Mouse (Mus musculus) CD4-positive helper T cell, adult 2 months (primary cell): ENCODE results near the gene Ap1ar.

ENCODE experiments used
- DNase-seq: peaks from one replicate; pipeline ENCODE4 v3.0.0-alpha.2; 2012; ENCODE audit warnings: low read depth, missing footprints, low spot score

Ap1ar gene

GRCm38 (mm10) chr3:127841926-127842325 is 4.6 kb upstream of the Ap1ar start:
- DNase-seq, result no peak

GRCm38 (mm10) chr3:127837972-127838644 is 785 bp upstream of the Ap1ar start:
- DNase-seq, result no peak

DNA sequence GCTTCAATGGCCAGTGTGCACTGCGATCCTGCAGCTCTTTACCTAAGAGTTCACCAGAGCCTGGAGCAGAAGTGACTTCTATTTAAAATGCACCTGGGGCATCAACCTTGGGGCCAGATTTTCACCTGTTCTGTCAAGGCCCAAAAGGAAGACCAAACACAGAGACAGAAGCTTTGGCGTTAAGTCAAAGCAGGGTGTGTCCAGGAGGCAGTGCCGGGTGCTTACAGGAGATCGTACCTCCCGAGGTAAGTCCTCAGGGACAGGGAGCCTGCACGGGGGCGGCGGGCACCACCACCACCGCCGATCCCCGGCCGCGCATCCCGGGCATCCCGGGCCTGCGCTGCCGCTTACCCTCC is 547 bp downstream of the Ap1ar start:
- DNase-seq, result no peak

- no peak for DNase-seq
These were observed 1.7 kb downstream of the Ap1ar start for GRCm38 (mm10) chr3:127835594-127835993.

DNA sequence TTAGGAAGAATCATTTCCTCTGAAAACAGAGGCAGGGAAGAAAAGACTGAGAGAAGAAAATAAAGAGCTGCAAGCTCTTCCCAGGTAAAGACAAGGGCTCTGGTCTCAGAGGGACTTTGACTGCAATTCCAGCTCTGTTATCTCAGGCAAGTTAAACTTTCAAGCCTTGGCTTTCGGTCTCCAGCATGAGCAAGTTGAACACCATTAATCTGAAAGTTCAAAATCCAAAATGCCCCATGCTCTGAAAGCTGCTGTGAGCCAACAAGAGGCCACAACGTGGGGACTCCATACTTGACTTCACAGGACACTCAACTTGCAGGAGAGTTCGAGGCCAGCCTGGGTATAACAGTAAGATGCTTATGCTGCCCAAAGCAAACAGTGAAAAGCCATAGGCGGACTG is 3.3 kb downstream of the Ap1ar start:
- DNase-seq, result no peak

DNA sequence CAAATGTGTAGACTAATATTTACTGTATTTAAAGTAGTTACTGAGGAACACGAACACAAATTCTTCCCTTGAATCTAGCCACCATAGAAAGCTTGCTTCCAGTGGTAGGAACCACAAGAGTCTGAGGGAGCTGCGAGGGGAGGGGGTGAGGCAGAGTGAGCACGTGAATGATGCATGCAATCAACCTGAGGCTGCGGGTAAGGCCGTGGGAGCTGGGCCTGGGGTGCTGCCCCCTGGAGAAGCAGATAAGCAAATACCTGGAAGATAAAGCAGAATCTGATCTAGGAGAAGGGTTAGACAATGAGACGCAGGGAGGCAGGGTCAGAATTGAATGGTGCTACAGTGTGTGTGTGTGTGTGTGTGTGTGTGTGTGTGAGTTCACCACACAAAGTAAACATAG is 6.2 kb downstream of the Ap1ar start:
- DNase-seq, result peak; percentile 25

DNA sequence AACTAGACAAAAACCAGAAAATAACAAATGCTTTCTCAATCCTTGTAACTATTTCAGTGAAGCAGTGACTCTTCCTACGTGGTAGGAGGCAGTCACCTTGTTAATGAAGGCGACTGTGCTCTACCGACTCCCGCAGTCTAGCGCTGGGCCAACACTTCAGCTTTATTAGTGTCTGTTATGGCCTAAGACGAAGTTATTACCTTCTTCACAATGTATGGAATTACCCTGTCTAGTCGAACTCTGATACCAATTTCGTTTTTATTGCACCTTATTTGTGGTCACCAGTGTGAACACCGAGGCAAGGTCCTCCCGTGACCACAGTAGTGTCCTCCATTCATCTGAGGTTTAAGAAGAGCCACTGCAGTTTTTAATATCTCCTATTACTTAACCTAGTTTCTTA is 7.1 kb downstream of the Ap1ar start:
- no peak for DNase-seq

DNA sequence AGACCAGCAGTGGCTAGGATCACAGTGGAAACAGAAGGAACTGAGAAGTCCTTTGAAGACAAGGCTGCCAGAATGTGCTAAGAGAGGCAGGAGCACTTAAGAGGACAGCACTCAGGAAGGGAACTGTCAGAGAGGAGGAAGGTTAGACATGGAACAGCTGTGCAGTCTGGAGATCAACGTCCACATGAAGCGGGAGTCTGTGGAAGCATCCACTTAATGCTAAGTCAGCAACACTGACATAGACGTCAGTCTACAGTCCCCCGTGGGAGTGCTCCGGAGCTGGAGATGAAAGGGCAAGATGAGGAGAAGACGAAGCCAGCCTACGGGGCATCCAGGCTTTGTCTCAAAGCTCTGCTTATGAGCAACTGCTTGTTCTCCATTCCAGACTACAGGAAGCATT is 10.2 kb downstream of the Ap1ar start:
- no peak for DNase-seq

GRCm38 (mm10) chr3:127826503-127826902 is 10.8 kb downstream of the Ap1ar start:
- no peak for DNase-seq

DNA sequence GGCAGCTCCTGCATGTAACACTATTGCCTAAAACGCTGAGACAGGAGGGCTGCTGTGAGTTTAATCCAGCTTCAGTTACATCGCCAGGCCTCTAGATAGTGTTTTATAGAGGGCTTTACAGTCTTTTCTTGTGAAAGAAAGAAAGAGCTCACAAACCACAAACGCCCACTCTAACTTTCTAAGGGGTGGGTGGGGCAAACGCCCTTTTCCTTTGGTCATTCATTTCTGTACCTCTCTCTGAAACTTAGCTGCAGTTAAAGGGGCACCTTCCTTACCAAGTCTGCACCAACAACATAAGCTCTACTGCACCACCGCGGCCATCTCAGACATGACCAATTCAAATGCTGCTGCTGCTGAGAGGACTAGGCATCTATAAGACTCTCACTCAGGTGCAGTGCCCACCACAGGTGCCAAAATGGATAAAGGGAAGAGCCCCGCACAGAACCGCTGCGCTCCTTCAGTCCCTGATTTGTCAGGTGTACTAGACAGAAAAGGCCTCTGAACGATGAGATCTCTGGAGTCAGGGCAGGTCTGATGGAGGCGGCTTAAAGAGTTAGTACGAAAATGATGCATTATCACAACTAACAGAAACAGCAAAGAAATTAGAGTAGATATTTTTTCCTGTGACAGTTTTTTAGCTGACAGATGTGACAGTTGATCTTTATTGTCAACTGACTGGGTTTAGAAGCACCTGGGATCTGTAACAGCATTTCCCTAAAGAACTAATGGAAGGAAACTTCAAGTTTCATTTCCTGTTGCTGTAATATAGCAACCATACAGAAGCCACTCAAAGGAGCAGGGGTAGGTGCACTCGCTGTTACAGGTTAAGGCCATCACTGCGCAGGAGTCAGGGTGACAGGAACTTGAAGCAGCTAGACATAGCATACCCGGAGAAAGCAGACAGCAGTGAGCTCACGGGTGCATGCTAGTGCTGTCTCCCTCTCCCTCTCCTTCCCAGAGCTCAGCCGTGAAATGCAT is 13.1 kb downstream of the Ap1ar start:
- DNase-seq, result peak; percentile 69

GRCm38 (mm10) chr3:127821209-127821608 is 16.1 kb downstream of the Ap1ar start:
- DNase-seq, result no peak

- no peak for DNase-seq
These were observed 16.9 kb downstream of the Ap1ar start for GRCm38 (mm10) chr3:127820400-127820799.

DNA sequence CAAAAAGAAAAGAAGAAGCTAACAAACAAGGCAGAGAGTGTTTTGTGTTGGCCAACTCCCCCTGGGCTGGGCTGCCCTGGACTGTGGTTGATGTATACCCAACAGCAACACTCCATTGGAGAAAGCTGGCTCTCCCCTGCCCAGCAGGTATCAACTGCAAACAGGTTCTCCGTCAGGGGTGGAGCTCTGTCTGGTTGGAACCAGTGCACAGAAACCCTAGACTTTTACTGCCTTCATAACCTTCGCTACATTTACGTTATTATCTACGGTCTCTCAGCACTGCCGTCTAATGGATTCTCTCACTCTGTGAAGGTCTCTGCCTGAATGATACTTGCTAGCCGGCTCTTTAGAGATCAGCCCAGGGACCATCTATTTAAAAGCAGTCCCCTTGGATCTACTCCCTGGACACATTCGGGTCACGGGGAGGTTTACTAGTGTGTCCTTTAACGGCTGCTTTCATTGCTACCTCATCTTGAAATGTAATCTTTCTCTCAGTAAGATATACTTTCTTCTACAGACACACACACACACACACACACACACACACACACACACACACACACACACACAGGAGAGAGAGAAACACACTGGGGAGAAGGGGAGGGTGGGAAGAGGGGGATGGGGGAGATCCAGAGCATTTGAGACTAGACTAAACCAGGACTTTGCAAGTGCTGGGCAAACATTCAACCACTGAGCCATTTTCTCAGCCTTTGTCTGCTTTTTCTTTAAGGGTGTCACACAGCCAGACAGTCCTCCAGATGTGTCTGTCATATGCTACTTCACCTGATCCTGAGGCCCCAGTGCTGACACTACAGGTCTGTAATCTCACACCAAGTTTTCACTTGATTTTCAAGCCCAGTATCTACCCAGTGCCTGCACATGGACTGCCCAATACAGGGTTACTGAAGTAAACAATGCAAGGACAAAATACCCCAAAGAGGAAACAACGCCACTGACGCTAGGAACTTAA is 18.3 kb downstream of the Ap1ar start:
- no peak for DNase-seq

GRCm38 (mm10) chr3:127817120-127817683 is 20.1 kb downstream of the Ap1ar start:
- DNase-seq, result no peak

GRCm38 (mm10) chr3:127809103-127809502 is 28.2 kb downstream of the Ap1ar start:
- no peak for DNase-seq

DNA sequence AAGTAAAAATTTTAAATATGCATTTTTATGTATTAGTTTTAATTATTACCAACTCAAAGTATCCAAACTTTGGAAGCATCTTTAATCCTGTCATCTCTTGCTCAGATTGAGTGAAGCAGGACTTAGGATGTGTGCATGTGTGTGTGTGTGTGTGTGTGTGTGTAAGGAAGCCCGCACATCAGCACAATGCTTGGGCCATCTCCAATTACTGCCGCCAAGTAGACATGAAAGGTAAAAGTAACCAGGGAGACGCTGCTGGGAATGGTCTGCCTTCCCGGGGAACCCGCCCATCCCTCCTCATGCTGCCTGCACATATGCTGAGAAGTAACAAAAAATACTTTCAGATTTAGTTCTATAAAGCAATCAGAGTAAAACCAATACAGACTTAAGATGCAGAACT is 29.5 kb downstream of the Ap1ar start:
- no peak for DNase-seq

DNA sequence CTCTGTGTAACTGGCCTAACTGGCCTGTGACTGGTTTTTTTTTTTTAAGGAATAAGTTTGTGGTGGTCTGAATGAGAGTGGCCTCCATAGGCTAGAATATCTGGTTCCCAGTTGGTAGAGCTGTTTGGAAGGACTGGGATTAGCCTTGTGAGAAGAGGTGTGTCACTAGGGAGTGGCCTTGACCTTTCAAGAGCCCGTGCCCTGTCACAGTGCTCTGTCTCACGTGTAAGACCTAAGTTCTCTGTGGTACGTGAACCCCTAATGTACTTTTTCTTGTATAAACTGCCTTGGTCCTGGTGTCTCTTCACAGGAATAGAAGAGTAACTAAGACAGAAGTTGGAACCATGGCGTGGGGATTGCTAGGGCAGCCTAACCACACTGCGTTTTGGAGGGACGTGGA is 31.3 kb downstream of the Ap1ar start:
- no peak for DNase-seq

- DNase-seq, result no peak
These were observed 32.3 kb downstream of the Ap1ar start for GRCm38 (mm10) chr3:127805071-127805470.

- DNase-seq, result no peak
These were observed 32.9 kb downstream of the Ap1ar start for GRCm38 (mm10) chr3:127804439-127804838.

GRCm38 (mm10) chr3:127802814-127803213 is 34.5 kb downstream of the Ap1ar start:
- DNase-seq, result no peak

DNA sequence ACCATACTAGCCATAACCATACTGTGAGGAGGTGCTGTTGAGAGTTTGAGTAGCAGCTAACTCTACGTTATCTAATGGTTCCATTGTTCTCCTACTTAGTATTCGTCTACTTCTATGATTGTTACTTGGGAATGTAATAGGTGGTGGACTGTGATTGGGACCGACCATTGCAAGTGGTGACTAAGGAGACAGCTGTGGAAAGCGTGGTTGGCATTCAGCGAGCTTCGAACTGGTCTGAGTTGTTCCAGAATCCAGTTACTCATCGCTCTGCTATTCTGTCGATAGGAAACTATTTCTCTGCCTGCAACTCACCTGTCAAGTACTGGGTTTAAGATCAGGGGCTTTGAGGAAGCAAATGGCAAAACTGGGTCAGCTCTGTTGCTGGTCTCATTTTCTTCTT is 36.2 kb downstream of the Ap1ar start:
- DNase-seq, result no peak
